Mouse (Mus musculus) MEL (cell line): ENCODE data around the gene Olfr1258. TPM values are rescaled to one million over a fixed set of nuclear protein-coding genes. Genes with fewer than 3 reads are reported as not detected.
"Not testable (repeated sequence)": the region's sequence is repeated elsewhere in the genome, so short reads cannot be mapped to it uniquely, and the experiment has no call there.

ENCODE experiments used
- DNase-seq: peaks from one replicate; pipeline ENCODE4 v3.0.0; 2011; ENCODE audit warnings: low read depth, low spot score
- H3K27ac ChIP-seq: 2 replicates; pipeline ENCODE4 v1.5.1; 2012; ENCODE audit warnings: low read depth, mild to moderate bottlenecking, control low read depth, low read length, moderate library complexity; ENCODE audit not compliant: control insufficient read depth
- H3K27me3 ChIP-seq, 2 experiments: fragments of 150-350 bp in 1 of 2; sonication (generic) in 1 of 2; 2 replicates each; pipeline ENCODE4 v1.6.1; 2012; ENCODE audit warnings: low read length in 2 of 2, mild to moderate bottlenecking in 2 of 2, improper control_type of control experiment in 1 of 2, moderate library complexity in 1 of 2; ENCODE audit not compliant: insufficient read depth in 2 of 2, control insufficient read depth in 1 of 2
- H3K36me3 ChIP-seq, 2 experiments: 2 replicates each; pipeline ENCODE4 v1.6.1; 2012 to 2014; ENCODE audit warnings: low read length in 2 of 2, improper control_type of control experiment in 1 of 2, inconsistent platforms in 1 of 2, mild to moderate bottlenecking in 1 of 2; ENCODE audit not compliant: insufficient read depth in 2 of 2, control insufficient read depth in 1 of 2
- H3K4me1 ChIP-seq, 2 experiments: fragments of 150-350 bp in 1 of 2; sonication (generic) in 1 of 2; 2 replicates each; pipeline ENCODE4 v1.6.1; 2012; ENCODE audit warnings: low read length in 2 of 2, improper control_type of control experiment in 1 of 2, mild to moderate bottlenecking in 1 of 2; ENCODE audit not compliant: insufficient read depth in 2 of 2, control insufficient read depth in 1 of 2
- H3K4me3 ChIP-seq, 2 experiments: fragments of 150-350 bp in 1 of 2; sonication (generic) in 1 of 2; 2 replicates each; pipeline ENCODE4 v1.5.1; 2012; ENCODE audit warnings: low read depth in 2 of 2, low read length in 2 of 2, mild to moderate bottlenecking in 2 of 2, moderate library complexity in 2 of 2, control low read depth in 1 of 2, improper control_type of control experiment in 1 of 2; ENCODE audit not compliant: control insufficient read depth in 1 of 2, insufficient read depth in 1 of 2
- H3K79me2 ChIP-seq: 2 replicates; pipeline ENCODE4 v1.6.1; 2012; ENCODE audit warnings: mild to moderate bottlenecking, low read length, moderate library complexity; ENCODE audit not compliant: control insufficient read depth, poor library complexity, insufficient read depth
- H3K9ac ChIP-seq: 2 replicates; pipeline ENCODE4 v1.6.1; 2012; ENCODE audit warnings: low read depth, mild to moderate bottlenecking, control low read depth, low read length, moderate library complexity; ENCODE audit not compliant: control insufficient read depth, poor library complexity, severe bottlenecking
- H3K9me3 ChIP-seq: fragments of 150-350 bp; sonication (generic); replicated peaks from 2 replicates; pipeline ENCODE4 v1.6.1; 2012; ENCODE audit warnings: mild to moderate bottlenecking, low read length, improper control_type of control experiment, moderate library complexity; ENCODE audit not compliant: insufficient read depth
- BHLHE40 ChIP-seq: IDR thresholded peaks from 2 replicates; pipeline ENCODE4 v1.6.1; 2012; ENCODE audit warnings: low read depth, mild to moderate bottlenecking, inconsistent platforms, low read length, improper control_type of control experiment, borderline replicate concordance
- CTCF ChIP-seq, 3 experiments: IDR thresholded peaks in 2 of 3; conservative IDR thresholded peaks in 1 of 3; 2 replicates each; pipeline ENCODE4 v1.5.1; 2011 to 2012; ENCODE audit warnings: low read length in 3 of 3, low read depth in 2 of 3, mild to moderate bottlenecking in 2 of 3, improper control_type of control experiment in 1 of 3, inconsistent platforms in 1 of 3, mixed read lengths in 1 of 3, moderate library complexity in 1 of 3; ENCODE audit not compliant: control insufficient read depth in 1 of 3, insufficient read depth in 1 of 3, poor library complexity in 1 of 3, severe bottlenecking in 1 of 3
- EP300 ChIP-seq, 2 experiments: IDR thresholded peaks; 2 replicates each; pipeline ENCODE4 v1.6.1; 2011; ENCODE audit warnings: improper control_type of control experiment in 2 of 2, low read length in 2 of 2, low read depth in 1 of 2, mild to moderate bottlenecking in 1 of 2
- ETS1 ChIP-seq: IDR thresholded peaks from 2 replicates; pipeline ENCODE4 v1.6.1; 2012; ENCODE audit warnings: low read depth, mild to moderate bottlenecking, inconsistent platforms, low read length, improper control_type of control experiment, moderate library complexity
- MAZ ChIP-seq: IDR thresholded peaks from 2 replicates; pipeline ENCODE4 v1.6.1; 2012; ENCODE audit warnings: low read depth, mild to moderate bottlenecking, inconsistent platforms, low read length, improper control_type of control experiment
- MEF2A ChIP-seq: IDR thresholded peaks from 2 replicates; pipeline ENCODE4 v1.6.1; 2014; ENCODE audit warnings: low read depth, mild to moderate bottlenecking, inconsistent platforms, low read length, improper control_type of control experiment; ENCODE audit not compliant: poor library complexity, insufficient replicate concordance, severe bottlenecking; ENCODE audit errors: extremely low read depth
- MYC ChIP-seq: IDR thresholded peaks from 2 replicates; pipeline ENCODE4 v1.6.1; 2011; ENCODE audit warnings: low read depth, mild to moderate bottlenecking, low read length, improper control_type of control experiment, moderate library complexity
- NELFE ChIP-seq: IDR thresholded peaks from 2 replicates; pipeline ENCODE4 v1.6.1; 2011; ENCODE audit warnings: low read depth, low read length, improper control_type of control experiment
- NRF1 ChIP-seq: IDR thresholded peaks from 2 replicates; pipeline ENCODE4 v1.6.1; 2014; ENCODE audit warnings: low read depth, mild to moderate bottlenecking, inconsistent platforms, low read length, improper control_type of control experiment, moderate library complexity; ENCODE audit not compliant: poor library complexity, insufficient read depth, severe bottlenecking
- POLR2A ChIP-seq, 2 experiments: IDR thresholded peaks; 2 replicates each; pipeline ENCODE4 v1.6.1; 2011 to 2012; ENCODE audit warnings: low read length in 2 of 2, mild to moderate bottlenecking in 2 of 2, control low read depth in 1 of 2, improper control_type of control experiment in 1 of 2, low read depth in 1 of 2, moderate library complexity in 1 of 2; ENCODE audit not compliant: control insufficient read depth in 1 of 2, insufficient read depth in 1 of 2, poor library complexity in 1 of 2
- POLR2AphosphoS2 ChIP-seq: IDR thresholded peaks from 2 replicates; pipeline ENCODE4 v1.6.1; 2011; ENCODE audit warnings: low read length, improper control_type of control experiment
- POLR2AphosphoS5 ChIP-seq: IDR thresholded peaks from 2 replicates; pipeline ENCODE4 v1.6.1; 2012; ENCODE audit warnings: low read depth, borderline replicate concordance, mild to moderate bottlenecking, inconsistent platforms, low read length, moderate library complexity, mixed read lengths
- SIN3A ChIP-seq: IDR thresholded peaks from 2 replicates; pipeline ENCODE4 v1.6.1; 2012; ENCODE audit warnings: low read length, improper control_type of control experiment, inconsistent platforms
- TAL1 ChIP-seq: IDR thresholded peaks from 2 replicates; pipeline ENCODE4 v1.6.1; 2012; ENCODE audit warnings: mild to moderate bottlenecking, inconsistent platforms, low read length, moderate library complexity, mixed read lengths
- TBP ChIP-seq: IDR thresholded peaks from 2 replicates; pipeline ENCODE4 v1.8.0; 2011; ENCODE audit warnings: low read depth, low read length, improper control_type of control experiment
- TCF12 ChIP-seq: IDR thresholded peaks from 2 replicates; pipeline ENCODE4 v1.6.1; 2014; ENCODE audit warnings: low read depth, mild to moderate bottlenecking, inconsistent platforms, low read length, improper control_type of control experiment, moderate library complexity
- UBTF ChIP-seq: IDR thresholded peaks from 2 replicates; pipeline ENCODE4 v1.6.1; 2012; ENCODE audit warnings: low read depth, mild to moderate bottlenecking, inconsistent platforms, low read length, improper control_type of control experiment, moderate library complexity, borderline replicate concordance; ENCODE audit not compliant: insufficient read depth
- USF1 ChIP-seq: IDR thresholded peaks from 2 replicates; pipeline ENCODE4 v1.6.1; 2014; ENCODE audit warnings: low read depth, mild to moderate bottlenecking, inconsistent platforms, low read length, improper control_type of control experiment, moderate library complexity
- ZMIZ1 ChIP-seq: IDR thresholded peaks from 2 replicates; pipeline ENCODE4 v1.6.1; 2012; ENCODE audit warnings: low read depth, mild to moderate bottlenecking, inconsistent platforms, low read length, improper control_type of control experiment, moderate library complexity
- polyA plus RNA-seq, 2 experiments: library from polyadenylated mRNA; stranded (reverse) in 1 of 2; unstranded in 1 of 2; fragments of >175 nt in 1 of 2; fragments of >200 nt in 1 of 2; gene quantifications; 2 replicates each; pipeline versions ENCODE4 v1.2.1 to v1.2.4; 2012; ENCODE audit warnings: low replicate concordance in 2 of 2, low read depth in 1 of 2; ENCODE audit not compliant: insufficient read length in 2 of 2, insufficient read depth in 1 of 2, missing spikeins in 1 of 2
- total RNA-seq: library from RNA; depleted of rRNA; stranded (reverse); fragments of 300-350 nt; gene quantifications from 2 replicates; pipeline ENCODE4 v1.2.3, GENCODE M21; 2012; rRNA removed

Olfr1258 gene
- total RNA-seq (not detected in 2 replicates), polyA plus RNA-seq (not detected)

DNA sequence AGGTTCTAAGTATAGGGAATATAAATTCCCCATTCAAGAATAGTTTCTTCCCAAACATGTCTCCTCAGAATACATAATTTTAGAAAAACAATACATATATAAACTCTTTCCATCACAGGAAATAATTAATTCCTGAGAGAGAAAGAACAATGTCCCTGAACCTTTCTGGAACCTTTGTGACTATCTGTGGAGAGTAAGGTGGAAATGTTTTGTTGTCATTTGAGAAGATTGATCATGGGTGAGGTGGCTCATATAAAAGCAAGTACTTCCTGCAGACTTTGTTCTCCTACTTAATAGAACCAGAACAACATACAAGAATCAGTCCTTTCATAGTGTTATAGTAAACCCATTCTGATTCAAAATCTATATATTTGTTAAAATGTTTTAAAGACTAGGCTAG, at the start of gene Olfr1258:
Gene Olfr1258, plus strand, starts transcription at position 301 of the 400 bp plus-strand sequence.
- Histone ChIP-seq H3K27ac (no peak within 1 kb of the TSS), H3K36me3 (no peaks in the 10 kb centered on the region), H3K4me1 (no peaks in the 10 kb centered on the region), H3K4me3 (no peak within 1 kb of the TSS), H3K27me3 (no peaks in the 10 kb centered on the region), H3K79me2 (no peaks in the 10 kb centered on the region), H3K9ac (no peak within 1 kb of the TSS)
- no peak for DNase-seq
- no peak for TF ChIP-seq MEF2A
- no peak for TF ChIP-seq POLR2A (IDR thresholded peaks at IDR 0.05; ENCODE audit: control insufficient read depth in 1 of 2, insufficient read depth in 1 of 2, low read depth in 1 of 2, low read length in 2 of 2, poor library complexity in 1 of 2)
- TF ChIP-seq TCF12: no peak
- no peak for TF ChIP-seq USF1
- TF ChIP-seq MYC: no peak
- no peak for TF ChIP-seq CTCF (IDR thresholded peaks at IDR 0.05 in 2 of 3, conservative IDR thresholded peaks at IDR 0.05 in 1 of 3; ENCODE audit: control insufficient read depth in 1 of 3, insufficient read depth in 1 of 3, low read depth in 2 of 3, low read length in 3 of 3, poor library complexity in 1 of 3, severe bottlenecking in 1 of 3)
- TF ChIP-seq POLR2AphosphoS5: no peak
- no peak for TF ChIP-seq MAZ
- TF ChIP-seq, all 39 proteins: peak for 0
- no peaks in the 10 kb centered on the region for H3K9me3 ChIP-seq

DNA sequence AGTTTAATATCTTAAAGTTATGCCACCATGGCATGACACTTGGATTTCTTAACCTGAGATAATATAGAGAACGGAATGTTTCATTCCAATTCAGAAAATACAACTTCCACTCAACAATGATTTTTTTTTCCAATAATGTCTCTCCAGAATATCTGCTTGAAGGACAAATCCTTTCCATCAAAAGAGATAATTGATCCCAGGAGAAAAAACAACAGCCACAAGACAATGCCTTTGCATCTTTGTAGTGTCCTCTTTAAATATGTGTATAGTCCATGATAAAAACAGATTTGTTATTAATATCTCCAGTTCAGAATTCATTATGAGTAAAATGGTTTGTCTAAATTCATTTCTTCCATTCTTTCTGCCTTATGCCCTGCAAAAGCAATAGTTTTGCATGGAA, 49.0 kb upstream of the Olfr1258 start, which contains the start of gene Olfr1257:
Gene Olfr1257, plus strand, starts transcription at position 301 of the 400 bp plus-strand sequence.
- Histone ChIP-seq H3K9me3 (no peaks in the 10 kb centered on the region), H3K27me3 (no peaks in the 10 kb centered on the region), H3K4me1 (no peaks in the 10 kb centered on the region), H3K9ac (no peak within 1 kb of the TSS), H3K79me2 (no peaks in the 10 kb centered on the region), H3K36me3 (no peaks in the 10 kb centered on the region), H3K4me3 (no peak within 1 kb of the TSS), H3K27ac (no peak within 1 kb of the TSS)
- DNase-seq: no peak
- no peak for TF ChIP-seq BHLHE40
- no peak for TF ChIP-seq UBTF
- no peak for TF ChIP-seq POLR2AphosphoS2
- TF ChIP-seq NRF1: no peak
- TF ChIP-seq USF1: no peak
- no peak for TF ChIP-seq NELFE
- TF ChIP-seq EP300 (IDR thresholded peaks at IDR 0.05; ENCODE audit: low read depth in 1 of 2, low read length in 2 of 2): no peak
- TF ChIP-seq ETS1: no peak
- no peak for TF ChIP-seq ZMIZ1
- TF ChIP-seq MAZ: no peak
- no peak for TF ChIP-seq POLR2AphosphoS5
- no peak for TF ChIP-seq TAL1
- no peak for TF ChIP-seq TCF12
- TF ChIP-seq SIN3A: no peak
- no peak for TF ChIP-seq TBP

DNA sequence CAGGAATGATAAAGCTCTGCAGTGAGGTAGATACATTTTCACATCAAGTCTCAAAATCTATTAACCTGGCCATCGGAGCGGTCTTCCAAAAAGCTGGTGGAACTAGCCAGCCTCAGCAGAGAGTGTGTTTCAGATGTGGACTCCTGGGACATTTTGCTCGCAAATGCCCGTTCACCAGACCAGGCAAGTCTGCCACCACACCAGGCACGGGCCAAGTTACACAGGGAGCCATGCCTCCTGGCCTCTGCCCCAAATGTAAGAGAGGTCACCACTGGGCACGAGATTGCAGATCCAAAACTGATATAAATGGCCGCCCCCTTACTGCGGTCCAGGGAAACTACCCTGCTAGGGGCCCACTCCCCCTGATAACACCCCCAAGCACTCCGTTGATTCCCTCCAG, 14.5 kb upstream of the Olfr1258 start:
- not testable (repeated sequence) for H3K27ac ChIP-seq, H3K79me2 ChIP-seq, H3K4me1 ChIP-seq, H3K9me3 ChIP-seq, DNase-seq, H3K27me3 ChIP-seq, H3K4me3 ChIP-seq, H3K9ac ChIP-seq, H3K36me3 ChIP-seq
